Mouse (Mus musculus): Measurements from ENCODE around the gene Zmpste24. TPM values are rescaled to one million over a fixed set of nuclear protein-coding genes. Genes with fewer than 3 reads are reported as not detected.
A peak's percentile ranks its signal among the peaks of the same experiment; 100 is the strongest.

Zmpste24 gene
- polyA plus RNA-seq, 1 experiment from 2014 or later = 64.1 TPM

- POLR2A ChIA-PET = interaction anchor here (1.1 to 1.9 kb wide), 4 partner anchors 9 to 32 kb away, joined by 3 to 9 read pairs (median 3); no protein-coding TSS in a partner anchor
- peak; percentile 86 for ATAC-seq
- in situ Hi-C loops (cut with MboI; ENCODE audit: low pct_unique_long_range_greater_than_20kb) = no loop called here
- H3K27me3 ChIP-seq = no peaks in the 10 kb centered on the region
- DNase-seq (ENCODE audit: low read depth, low spot score) = peak; percentile 58
- TF ChIP-seq CTCF (IDR thresholded peaks at IDR 0.05) = peak; percentile 99
- CTCF ChIA-PET = interaction anchor here (0.7 to 3.0 kb wide), 4 partner anchors 14 to 31 kb away, joined by 4 to 17 read pairs (median 6); no protein-coding TSS in a partner anchor
These were observed 80.9 kb downstream of the Zmpste24 start, which contains the start of gene Smap2 for GRCm38 (mm10) chr4:121016928-121017657. TSS of gene Smap2 (minus strand) at chr4:121017247.

GRCm38 (mm10) chr4:121016021-121016898, 81.8 kb downstream of the Zmpste24 start:
- no peaks in the 10 kb centered on the region for H3K27me3 ChIP-seq

GRCm38 (mm10) chr4:121015268-121015659, 82.8 kb downstream of the Zmpste24 start:
- in situ Hi-C loops (cut with MboI; ENCODE audit: low pct_unique_long_range_greater_than_20kb) = no loop called here
- no peak for DNase-seq (ENCODE audit: low read depth, low spot score)
- no peaks in the 10 kb centered on the region for H3K27me3 ChIP-seq
- ATAC-seq = no peak
- no peak for TF ChIP-seq CTCF (IDR thresholded peaks at IDR 0.05)
- ChIA-PET CTCF (interaction anchor here (3.0 kb wide), 1 partner anchor 12 kb away, joined by 17 read pairs; no protein-coding TSS in a partner anchor), POLR2A (interaction anchor here (1.9 kb wide), 1 partner anchor 13 kb away, joined by 9 read pairs; no protein-coding TSS in a partner anchor)

More at GRCm38 (mm10) chr4:121016021-121016898, 81.8 kb downstream of the Zmpste24 start:
- in situ Hi-C loops (cut with MboI; ENCODE audit: low pct_unique_long_range_greater_than_20kb) = no loop called here
- TF ChIP-seq CTCF (IDR thresholded peaks at IDR 0.05) = no peak
- POLR2A ChIA-PET = interaction anchor here (0.7 to 1.9 kb wide), 5 partner anchors 8 to 31 kb away, joined by 3 to 9 read pairs (median 3); no protein-coding TSS in a partner anchor
- no peak for DNase-seq (ENCODE audit: low read depth, low spot score)
- CTCF ChIA-PET = interaction anchor here (0.7 to 3.0 kb wide), 6 partner anchors 13 to 30 kb away, joined by 3 to 17 read pairs (median 4); no protein-coding TSS in a partner anchor
- ATAC-seq = no peak

- in situ Hi-C loops (cut with MboI; ENCODE audit: low pct_unique_long_range_greater_than_20kb) = no loop called here
- ATAC-seq = no peak
- POLR2A ChIA-PET = interaction anchor here (1.9 kb wide), 1 partner anchor 12 kb away, joined by 9 read pairs; no protein-coding TSS in a partner anchor
- CTCF ChIA-PET = interaction anchor here (1.6 to 3.0 kb wide), 2 partner anchors 11 to 12 kb away, joined by 4 to 17 read pairs; no protein-coding TSS in a partner anchor
- no peaks in the 10 kb centered on the region for H3K27me3 ChIP-seq
- DNase-seq (ENCODE audit: low read depth, low spot score) = no peak
- TF ChIP-seq CTCF (IDR thresholded peaks at IDR 0.05) = no peak
These were observed 83.3 kb downstream of the Zmpste24 start for GRCm38 (mm10) chr4:121014594-121015267.

- in situ Hi-C loops (cut with MboI; ENCODE audit: low pct_unique_long_range_greater_than_20kb) = no loop called here
- POLR2A ChIA-PET = interaction anchor here (0.7 kb wide), 1 partner anchor 23 kb away, joined by 3 read pairs; no protein-coding TSS in a partner anchor
- H3K27me3 ChIP-seq = no peaks in the 10 kb centered on the region
- no peak for DNase-seq (ENCODE audit: low read depth, low spot score)
- CTCF ChIA-PET = interaction anchor here (1.2 to 1.8 kb wide), 2 partner anchors 9 to 24 kb away, joined by 3 to 7 read pairs; no protein-coding TSS in a partner anchor
- TF ChIP-seq CTCF (IDR thresholded peaks at IDR 0.05) = no peak
- no peak for ATAC-seq
These were observed 87.1 kb downstream of the Zmpste24 start for GRCm38 (mm10) chr4:121010770-121011549.

Other genes with a start within 250 kb of the Zmpste24 start
- gene Rims3, start 243.4 kb downstream of the Zmpste24 start, polyA plus RNA-seq (2021) = not detected
- gene Exo5, start 173.2 kb downstream of the Zmpste24 start, polyA plus RNA-seq (2021) = 1.0 TPM
- gene Zfp69, start 146.5 kb downstream of the Zmpste24 start, polyA plus RNA-seq (2021) = 1.4 TPM
- 27.3 TPM for gene Smap2, start 81.0 kb downstream of the Zmpste24 start, polyA plus RNA-seq (2021)
- 0.05 TPM for gene Col9a2, start 58.9 kb downstream of the Zmpste24 start, polyA plus RNA-seq (2021)
- gene Tmco2, start 11.0 kb upstream of the Zmpste24 start, polyA plus RNA-seq (2021) = not detected
- 12.1 TPM for gene Rlf, start 116.8 kb upstream of the Zmpste24 start, polyA plus RNA-seq (2021)
- gene Gm12888, start 226.7 kb upstream of the Zmpste24 start, polyA plus RNA-seq (2021) = not detected

Data from Patski (cell line).